Mouse (Mus musculus) retina, embryonic 14.5 days (tissue): Measurements from ENCODE around the gene Ccdc113.

Source experiments
- DNase-seq: peaks from one replicate; pipeline ENCODE4 v3.0.0-alpha.2; 2015; ENCODE audit warnings: low spot score

Ccdc113 gene

DNA sequence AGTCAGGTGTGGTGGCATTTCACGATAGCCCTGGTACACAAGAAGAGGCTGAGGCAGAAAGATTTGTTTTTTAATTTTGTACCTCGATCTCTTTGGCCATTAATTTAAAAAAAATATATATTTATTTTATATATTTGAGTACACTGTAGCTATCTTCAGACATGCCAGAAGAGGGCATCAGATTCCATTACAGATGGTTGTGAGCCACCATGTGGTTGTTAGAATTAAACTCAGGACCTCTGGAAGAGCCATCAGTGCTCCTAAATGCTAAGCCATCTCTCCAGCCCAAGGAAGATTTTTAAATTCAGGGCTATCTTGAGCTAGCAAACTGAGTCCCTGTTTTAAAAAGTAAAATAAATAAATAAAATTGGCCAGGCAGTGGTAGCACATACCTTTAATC is 68.3 kb downstream of the Ccdc113 start:
- no peak for DNase-seq

DNA sequence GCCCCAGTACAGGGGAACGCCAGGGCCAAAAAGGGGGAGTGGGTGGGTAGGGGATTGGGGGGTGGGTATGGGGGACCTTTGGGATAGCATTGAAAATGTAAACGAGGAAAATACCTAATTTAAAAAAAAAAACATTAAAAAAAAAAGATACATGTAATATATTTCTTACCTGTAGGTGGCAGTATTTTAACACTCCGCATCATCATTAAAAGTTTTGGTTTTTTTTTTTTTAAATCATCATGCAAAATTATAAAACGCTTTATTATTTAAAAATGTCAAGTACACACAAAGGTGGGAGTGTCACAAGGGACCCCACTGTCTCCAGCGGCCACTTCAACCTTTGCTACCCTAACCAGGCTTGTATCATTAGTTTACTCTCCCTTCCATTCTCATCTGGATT is 72.6 kb downstream of the Ccdc113 start:
- peak; percentile 57 for DNase-seq

DNA sequence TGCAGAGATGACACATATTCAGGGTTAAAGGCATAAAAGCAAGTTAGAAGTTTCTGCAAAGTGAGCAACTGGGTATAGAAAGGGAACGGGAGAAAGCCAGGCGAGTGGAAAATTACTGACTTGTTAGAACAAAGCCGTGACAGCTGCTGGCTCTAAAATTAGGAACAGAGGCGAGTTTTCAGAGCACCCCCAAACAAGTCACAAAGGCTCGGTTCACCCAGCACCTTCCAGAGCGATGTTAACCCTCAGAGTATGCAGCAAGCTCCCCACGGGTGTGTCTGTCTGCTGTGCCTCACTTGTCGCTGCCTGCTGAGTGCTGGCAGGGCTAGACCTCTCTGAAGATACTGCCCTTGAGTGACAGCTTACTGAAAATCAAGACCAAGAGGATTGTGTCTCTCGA is 73.3 kb downstream of the Ccdc113 start:
- no peak for DNase-seq
